Mouse (Mus musculus): ENCODE data around the gene Fbxw4. TPM values are rescaled to one million over a fixed set of nuclear protein-coding genes. Genes with fewer than 3 reads are reported as not detected.
A peak's percentile ranks its signal among the peaks of the same experiment; 100 is the strongest.

Fbxw4 gene
- polyA plus RNA-seq, 1 experiment from 2014 or later: 5.9 TPM

DNA sequence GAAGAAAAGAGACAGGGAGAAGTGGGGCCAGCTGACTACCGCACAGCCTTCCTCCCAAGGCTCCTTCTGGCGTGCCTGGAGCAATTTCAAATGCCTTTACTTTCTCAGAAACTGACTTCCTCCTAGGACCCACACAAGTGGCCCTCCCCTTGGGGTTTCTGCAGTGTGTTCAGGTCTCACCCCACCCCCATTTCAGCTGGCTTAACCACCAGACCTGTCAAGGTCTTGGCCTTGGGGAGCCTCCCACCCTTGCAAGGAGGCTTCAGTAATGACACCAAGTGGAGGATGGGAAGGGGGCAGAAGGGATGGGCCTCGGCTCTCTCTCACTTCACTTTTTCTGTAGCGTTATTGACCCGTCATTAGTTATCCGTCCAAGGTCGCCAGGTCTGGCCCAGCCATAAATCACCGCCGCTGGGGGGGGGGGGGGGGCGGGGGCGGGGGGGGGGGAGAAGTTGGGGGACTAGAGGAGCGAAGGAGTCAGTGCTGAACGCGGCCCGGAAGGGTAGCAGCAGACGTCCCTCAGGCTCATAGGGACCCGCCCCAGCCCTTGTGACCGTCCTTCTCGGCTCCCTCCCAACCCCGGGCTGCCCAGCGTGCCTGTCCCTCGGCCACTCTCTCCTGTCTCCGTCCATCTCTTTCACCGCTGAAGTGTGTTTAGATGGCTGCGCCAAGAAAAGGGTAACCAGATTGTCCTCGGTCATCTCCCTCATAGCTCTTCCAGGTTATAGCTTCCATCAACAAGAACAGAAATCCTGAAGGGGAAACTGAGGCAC lies 115.8 kb downstream of the Fbxw4 start:
- Histone ChIP-seq H3K4me2 (ENCODE audit: low read length) (peak overlapping the region; percentile 78), H3K4me1 (replicated peaks; ENCODE audit: insufficient read depth, low read length) (peaks cover 13% of the 10 kb centered on the region), H3K9ac (ENCODE audit: low read depth, low read length) (0 out of 2 replicates have a peak overlapping the region, but pooled peaks have one; percentile 35), H3K9me3 (replicated peaks; ENCODE audit: low read length) (no peaks in the 10 kb centered on the region), H3K27me3 (ENCODE audit: insufficient read depth, low read length) (peaks cover 26% of the 10 kb centered on the region), H3K36me3 (ENCODE audit: insufficient read depth, low read length) (no peaks in the 10 kb centered on the region), H3K4me3 (replicated peaks; ENCODE audit: low read depth, low read length) (peak overlapping the region; percentile 33), H3K27ac (no peak overlapping the region)
- ATAC-seq (replicated peaks; ENCODE audit: low FRiP score, low read depth): 0 out of 2 replicates have a peak, but pooled peaks have one; percentile 34
- TF ChIP-seq CTCF (IDR thresholded peaks at IDR 0.05; ENCODE audit: low read depth): no peak
- peak; percentile 50 for DNase-seq (ENCODE audit: low spot score)
- WGBS: 2% methylated on average over 24 of the region's 26 CpGs

DNA sequence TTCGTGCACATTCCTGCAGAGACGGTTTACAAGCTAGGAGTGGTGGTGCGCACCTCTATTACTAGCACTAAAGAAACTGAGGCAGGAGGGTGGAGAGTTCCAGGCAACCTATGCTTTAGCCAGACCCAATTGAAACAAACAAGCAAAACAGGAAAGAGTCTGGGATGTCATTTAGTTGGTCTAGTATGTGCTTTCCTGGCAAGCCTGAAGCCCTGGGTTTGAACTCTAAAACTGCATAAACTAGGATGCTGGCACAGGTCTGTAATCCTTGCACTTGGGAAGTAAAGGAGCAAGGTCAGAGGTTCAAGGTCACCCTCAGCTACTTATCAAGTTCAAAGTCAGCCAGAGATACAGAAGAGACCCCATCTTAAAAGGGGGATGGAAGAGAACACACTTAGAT lies 118.1 kb downstream of the Fbxw4 start:
- Histone ChIP-seq H3K9ac (ENCODE audit: low read depth, low read length) (no peak overlapping the region), H3K4me2 (ENCODE audit: low read length) (peak overlapping the region; percentile 68), H3K27me3 (ENCODE audit: insufficient read depth, low read length) (peaks cover 26% of the 10 kb centered on the region), H3K36me3 (ENCODE audit: insufficient read depth, low read length) (no peaks in the 10 kb centered on the region), H3K4me1 (replicated peaks; ENCODE audit: insufficient read depth, low read length) (peaks cover 12% of the 10 kb centered on the region), H3K27ac (no peak overlapping the region), H3K4me3 (replicated peaks; ENCODE audit: low read depth, low read length) (peak overlapping the region; percentile 33; the same call in 1 of the 2 replicates), H3K9me3 (replicated peaks; ENCODE audit: low read length) (no peaks in the 10 kb centered on the region)
- ATAC-seq (replicated peaks; ENCODE audit: low FRiP score, low read depth): no peak
- no peak for TF ChIP-seq CTCF (IDR thresholded peaks at IDR 0.05; ENCODE audit: low read depth)
- no peak for DNase-seq (ENCODE audit: low spot score)
- WGBS: 23% methylated on average over 3 of the region's 3 CpGs

DNA sequence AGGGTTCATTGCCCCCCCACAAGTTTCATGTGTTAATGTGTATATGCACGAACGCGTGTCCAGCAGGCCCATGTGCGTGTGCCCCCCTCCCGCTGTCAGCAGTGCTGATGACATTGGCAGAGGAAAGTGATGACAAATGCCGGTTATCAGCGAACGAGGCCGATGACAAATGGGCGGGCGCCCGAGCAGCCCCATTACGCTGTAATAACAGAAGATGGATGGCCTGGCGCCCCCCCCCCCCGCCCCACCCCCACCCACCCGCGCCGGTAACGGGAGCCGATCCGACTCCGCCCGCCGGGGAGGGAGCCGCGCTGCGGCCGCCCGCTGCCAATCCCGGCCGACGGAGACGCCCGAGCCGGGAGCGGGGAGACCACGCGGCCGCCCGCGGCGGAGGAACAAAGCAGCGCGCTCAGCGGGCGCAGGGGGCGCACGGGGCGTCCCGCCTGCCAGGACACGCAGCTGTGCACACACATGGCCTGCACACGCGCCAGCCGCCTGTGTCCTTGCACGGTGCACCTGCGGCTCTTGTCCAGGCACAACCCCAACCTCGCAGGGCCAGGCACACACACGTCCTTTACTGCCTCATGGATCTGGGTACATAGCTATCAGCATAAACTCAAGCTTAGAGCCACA lies 118.6 kb downstream of the Fbxw4 start:
- peak; percentile 8; the same call in 1 of the 2 replicates for TF ChIP-seq CTCF (IDR thresholded peaks at IDR 0.05; ENCODE audit: low read depth)
- Histone ChIP-seq H3K4me1 (replicated peaks; ENCODE audit: insufficient read depth, low read length) (peaks cover 12% of the 10 kb centered on the region), H3K4me2 (ENCODE audit: low read length) (peak overlapping the region; percentile 68), H3K4me3 (replicated peaks; ENCODE audit: low read depth, low read length) (peak overlapping the region; percentile 33), H3K27me3 (ENCODE audit: insufficient read depth, low read length) (peaks cover 26% of the 10 kb centered on the region), H3K9ac (ENCODE audit: low read depth, low read length) (peak overlapping the region; percentile 23; the same call in 1 of the 2 replicates), H3K27ac (no peak overlapping the region), H3K36me3 (ENCODE audit: insufficient read depth, low read length) (no peaks in the 10 kb centered on the region), H3K9me3 (replicated peaks; ENCODE audit: low read length) (no peaks in the 10 kb centered on the region)
- peak; percentile 42 for DNase-seq (ENCODE audit: low spot score)
- WGBS: 2% methylated on average over 30 of the region's 58 CpGs
- ATAC-seq (replicated peaks; ENCODE audit: low FRiP score, low read depth): peak; percentile 8; the same call in 1 of the 2 replicates

DNA sequence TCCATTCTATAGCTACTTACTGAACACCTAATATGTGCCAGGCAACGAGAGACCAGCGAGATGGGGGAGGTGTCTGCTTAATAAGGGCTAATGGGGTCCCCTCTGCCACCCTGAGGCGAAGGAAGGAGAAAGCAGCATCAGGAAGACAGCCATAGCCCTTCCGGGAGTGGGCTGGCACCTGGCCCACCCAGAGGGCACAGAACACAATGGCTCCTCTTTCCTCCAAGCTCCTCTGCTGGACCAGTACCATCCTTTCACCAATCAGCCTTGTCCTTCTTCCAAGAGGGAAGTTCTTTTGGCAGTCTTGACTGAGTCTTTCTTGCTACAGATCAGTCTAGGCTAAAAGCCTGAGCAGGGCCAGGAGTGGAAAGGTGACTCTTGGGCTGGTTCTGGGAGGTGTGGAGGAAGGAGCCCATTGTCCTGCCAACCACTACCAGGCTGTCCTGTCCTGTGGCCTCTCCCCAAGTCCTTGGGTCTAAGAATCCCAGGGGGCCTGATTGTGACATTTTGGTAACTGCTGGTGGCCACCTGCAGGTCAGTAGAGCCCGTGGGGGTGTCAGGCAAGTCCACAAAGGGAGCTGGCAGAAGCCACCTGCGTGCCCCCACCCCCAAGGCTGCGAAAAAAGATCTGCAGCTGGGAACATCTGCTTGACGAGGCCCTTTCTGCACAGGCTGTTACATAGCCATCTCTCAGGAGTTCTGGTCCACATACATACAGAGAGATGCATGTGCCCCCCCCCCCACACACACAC lies 119.3 kb downstream of the Fbxw4 start:
- no peak overlapping the region for H3K27ac ChIP-seq
- peaks cover 26% of the 10 kb centered on the region for H3K27me3 ChIP-seq (ENCODE audit: insufficient read depth, low read length)
- DNase-seq (ENCODE audit: low spot score) (no peak), ATAC-seq (replicated peaks; ENCODE audit: low FRiP score, low read depth) (no peak)
- H3K4me2 ChIP-seq (ENCODE audit: low read length): peak overlapping the region; percentile 68
- H3K4me1 ChIP-seq (replicated peaks; ENCODE audit: insufficient read depth, low read length): peaks cover 12% of the 10 kb centered on the region
- H3K36me3 ChIP-seq (ENCODE audit: insufficient read depth, low read length): no peaks in the 10 kb centered on the region
- H3K9ac ChIP-seq (ENCODE audit: low read depth, low read length): no peak overlapping the region
- H3K9me3 ChIP-seq (replicated peaks; ENCODE audit: low read length): no peaks in the 10 kb centered on the region
- peak overlapping the region; percentile 33 for H3K4me3 ChIP-seq (replicated peaks; ENCODE audit: low read depth, low read length)
- no peak for TF ChIP-seq CTCF (IDR thresholded peaks at IDR 0.05; ENCODE audit: low read depth)
- 32% methylated on average over 8 of the region's 8 CpGs for WGBS

DNA sequence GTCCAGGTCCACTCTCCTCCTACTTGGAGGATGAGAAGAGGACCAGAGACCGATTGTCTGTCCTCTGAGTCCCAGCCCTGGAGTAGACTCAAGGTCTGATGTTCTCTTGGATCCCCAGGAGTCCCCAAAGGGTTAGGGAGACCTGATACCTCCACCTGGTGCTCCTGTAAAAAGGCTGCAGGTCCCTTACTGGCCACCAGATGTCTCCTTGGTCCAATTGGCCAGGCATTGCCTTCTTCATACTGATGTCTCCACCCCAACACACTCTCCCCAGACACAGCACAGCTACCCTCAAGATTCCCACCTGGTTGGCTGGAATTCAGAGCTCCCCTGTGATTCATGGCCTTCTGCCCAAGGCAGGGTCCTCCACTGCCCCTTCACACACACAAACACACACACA lies 122.6 kb downstream of the Fbxw4 start:
- Histone ChIP-seq H3K4me1 (replicated peaks; ENCODE audit: insufficient read depth, low read length) (no peaks in the 10 kb centered on the region; the same call in 1 of the 2 replicates), H3K27ac (no peak overlapping the region), H3K4me2 (ENCODE audit: low read length) (no peak overlapping the region), H3K9me3 (replicated peaks; ENCODE audit: low read length) (no peaks in the 10 kb centered on the region), H3K36me3 (ENCODE audit: insufficient read depth, low read length) (no peaks in the 10 kb centered on the region), H3K9ac (ENCODE audit: low read depth, low read length) (no peak overlapping the region), H3K4me3 (replicated peaks; ENCODE audit: low read depth, low read length) (no peak overlapping the region), H3K27me3 (ENCODE audit: insufficient read depth, low read length) (peaks cover 20% of the 10 kb centered on the region; the same call in 1 of the 2 replicates)
- ATAC-seq (replicated peaks; ENCODE audit: low FRiP score, low read depth) (no peak), DNase-seq (ENCODE audit: low spot score) (peak; percentile 74)
- 67% methylated on average over 1 of the region's 1 CpGs for WGBS
- peak; percentile 77 for TF ChIP-seq CTCF (IDR thresholded peaks at IDR 0.05; ENCODE audit: low read depth)

DNA sequence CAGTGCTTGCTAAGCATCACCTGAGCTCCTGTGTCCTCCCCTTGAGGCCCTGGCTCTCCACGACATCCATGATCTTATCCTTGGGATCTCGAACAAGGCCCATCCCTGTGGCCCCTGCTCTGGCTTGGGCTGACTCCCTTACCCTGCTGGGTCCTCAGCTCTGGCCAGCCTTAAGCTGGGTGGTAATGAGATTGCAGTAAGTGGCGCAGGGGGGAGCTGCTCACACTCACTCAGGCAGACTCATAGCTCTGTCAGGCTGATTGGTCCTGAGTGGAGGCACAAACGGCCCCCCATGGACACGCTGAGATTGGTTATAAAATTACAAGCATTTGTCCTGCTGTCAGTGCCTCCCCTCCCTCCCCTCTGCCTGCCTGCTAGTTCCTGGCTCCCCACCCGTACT lies 124.2 kb downstream of the Fbxw4 start:
- TF ChIP-seq CTCF (IDR thresholded peaks at IDR 0.05; ENCODE audit: low read depth): no peak
- H3K9ac ChIP-seq (ENCODE audit: low read depth, low read length): no peak overlapping the region
- H3K9me3 ChIP-seq (replicated peaks; ENCODE audit: low read length): no peaks in the 10 kb centered on the region
- no peak for ATAC-seq (replicated peaks; ENCODE audit: low FRiP score, low read depth)
- H3K4me1 ChIP-seq (replicated peaks; ENCODE audit: insufficient read depth, low read length): no peaks in the 10 kb centered on the region; the same call in 1 of the 2 replicates
- H3K36me3 ChIP-seq (ENCODE audit: insufficient read depth, low read length): no peaks in the 10 kb centered on the region
- no peak for DNase-seq (ENCODE audit: low spot score)
- 42% methylated on average over 6 of the region's 6 CpGs for WGBS
- no peak overlapping the region for H3K27ac ChIP-seq
- no peak overlapping the region for H3K4me3 ChIP-seq (replicated peaks; ENCODE audit: low read depth, low read length)
- H3K4me2 ChIP-seq (ENCODE audit: low read length): no peak overlapping the region
- peaks cover 9% of the 10 kb centered on the region; the same call in 1 of the 2 replicates for H3K27me3 ChIP-seq (ENCODE audit: insufficient read depth, low read length)
